Mouse (Mus musculus) CD4-positive, CD25-positive, alpha-beta regulatory T cell, adult 2 months (primary cell): ENCODE measurements at regions not wholly inside any gene's neighbourhood (a gene's known extent, or its start where the extent isn't known, plus 50 kb on each side); places are given as distances from the start of the nearest gene placed in this dataset.
"Not testable (repeated sequence)": the region's sequence is repeated elsewhere in the genome, so short reads cannot be mapped to it uniquely, and the experiment has no call there.

Source experiments
- DNase-seq: peaks from one replicate; pipeline ENCODE4 v3.0.0-alpha.2; 2012; ENCODE audit warnings: low read depth, low spot score

- no peak for DNase-seq
These were observed 232.2 kb downstream of the Utp18 start for GRCm38 (mm10) chr11:93653401-93653800.

DNA sequence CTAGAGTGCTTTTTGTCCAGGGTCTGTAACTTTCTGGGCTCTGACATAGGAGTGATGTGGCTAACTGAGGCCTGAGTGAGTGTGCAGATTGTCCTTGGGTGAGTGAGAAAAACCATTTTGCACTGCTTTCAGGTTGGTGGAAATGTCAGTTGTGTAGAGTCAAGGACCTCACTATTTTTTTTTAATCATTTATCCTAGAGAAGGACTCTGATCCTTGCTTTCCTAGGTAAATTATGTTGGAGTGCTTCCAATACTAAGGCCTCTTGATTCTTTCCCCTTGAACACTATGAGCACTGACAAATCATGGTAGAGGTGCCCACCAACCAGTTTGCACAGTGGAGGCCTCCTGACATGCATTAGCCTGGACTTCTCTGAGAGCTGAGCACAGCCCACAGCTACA is 233.6 kb downstream of the Utp18 start:
- not testable (repeated sequence) for DNase-seq
